Mouse (Mus musculus): ENCODE data around the gene Fam83c.
"Not testable (repeated sequence)": the region's sequence is repeated elsewhere in the genome, so short reads cannot be mapped to it uniquely, and the experiment has no call there.

The Fam83c gene

DNA sequence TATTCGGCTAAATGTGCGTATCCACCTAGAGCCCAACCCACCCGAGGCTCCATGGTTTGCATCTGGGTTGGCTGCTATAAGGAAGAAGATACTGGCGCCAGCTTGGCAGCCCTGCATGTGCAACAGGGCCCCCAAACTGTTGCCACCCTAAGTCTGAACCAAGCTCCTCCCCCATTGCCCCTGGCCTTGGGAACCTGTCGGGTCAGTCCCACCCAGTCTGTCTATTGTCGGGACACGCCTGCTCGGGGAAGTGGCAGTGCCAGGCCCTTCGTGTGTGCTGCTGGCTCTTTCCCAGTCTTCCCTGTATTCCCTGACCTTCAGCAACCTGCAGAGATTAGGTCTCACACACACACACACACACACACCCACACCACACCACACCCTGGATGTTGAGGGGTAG, at the start of gene Fam83c:
TSS of gene Fam83c (minus strand) at position 123 of the 400 bp plus-strand sequence.
- DNase-seq = no peak

DNA sequence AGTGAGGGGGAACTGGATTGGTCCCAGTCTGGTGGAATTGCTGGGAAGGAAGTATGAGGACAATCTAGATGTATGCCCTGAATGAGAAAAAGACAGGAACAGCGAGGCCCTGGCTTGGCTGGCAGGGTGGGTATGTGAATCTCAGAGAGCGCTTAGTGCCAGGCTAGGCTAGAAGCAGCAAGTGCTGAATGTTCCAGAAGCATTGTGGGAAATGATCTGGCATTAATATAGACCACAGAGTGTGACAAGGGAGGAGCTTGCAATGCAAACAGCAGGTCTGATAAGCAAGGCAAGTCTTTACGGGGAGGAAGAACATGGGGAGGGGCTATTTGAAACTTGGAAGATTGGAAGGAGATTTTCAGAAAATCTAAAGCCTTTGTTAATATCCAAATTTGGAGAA, 47.4 kb upstream of the Fam83c start:
- DNase-seq = no peak

DNA sequence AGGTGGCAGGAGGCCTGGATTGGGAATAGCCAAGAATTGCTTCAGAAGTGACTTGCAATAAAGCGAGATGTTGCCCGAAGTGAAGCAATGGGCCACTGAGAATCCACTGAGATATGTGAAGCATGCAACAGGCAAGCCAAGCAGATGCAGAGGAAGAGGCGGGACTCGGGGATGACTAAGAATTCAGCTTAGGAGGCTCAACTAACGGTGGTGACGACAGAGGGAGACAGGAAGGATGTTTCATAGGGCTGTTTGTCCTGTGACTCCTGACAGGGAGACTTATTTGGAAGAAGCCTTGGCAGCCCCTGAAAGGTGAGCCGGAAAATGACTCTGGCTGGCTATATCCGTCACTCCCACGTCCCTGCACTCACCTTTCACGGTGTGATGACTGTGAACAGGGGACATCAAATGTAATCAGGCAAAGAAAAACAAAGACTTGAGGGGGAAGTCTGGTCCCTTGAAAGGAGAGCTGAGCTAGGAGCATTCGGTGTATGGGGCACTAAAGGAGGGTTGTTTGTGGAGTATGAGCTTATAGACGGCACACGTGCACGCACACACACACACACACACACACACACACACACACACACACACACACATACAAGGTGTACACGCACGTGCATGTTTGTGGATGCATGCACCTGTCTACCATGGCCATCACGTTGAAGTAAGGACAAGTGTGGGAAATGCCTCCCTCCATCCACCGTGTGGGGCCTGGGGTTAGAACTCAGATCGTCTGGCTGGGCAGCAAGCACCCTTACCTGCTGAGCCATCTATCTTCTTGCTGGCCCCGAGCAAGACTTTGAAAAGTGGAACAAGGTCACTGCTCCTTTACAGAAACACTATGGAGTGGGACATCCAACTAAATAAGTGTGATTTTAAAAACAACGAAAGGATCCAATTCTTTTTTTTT, 44.6 kb upstream of the Fam83c start:
- peak; percentile 34 to 57 for DNase-seq

DNA sequence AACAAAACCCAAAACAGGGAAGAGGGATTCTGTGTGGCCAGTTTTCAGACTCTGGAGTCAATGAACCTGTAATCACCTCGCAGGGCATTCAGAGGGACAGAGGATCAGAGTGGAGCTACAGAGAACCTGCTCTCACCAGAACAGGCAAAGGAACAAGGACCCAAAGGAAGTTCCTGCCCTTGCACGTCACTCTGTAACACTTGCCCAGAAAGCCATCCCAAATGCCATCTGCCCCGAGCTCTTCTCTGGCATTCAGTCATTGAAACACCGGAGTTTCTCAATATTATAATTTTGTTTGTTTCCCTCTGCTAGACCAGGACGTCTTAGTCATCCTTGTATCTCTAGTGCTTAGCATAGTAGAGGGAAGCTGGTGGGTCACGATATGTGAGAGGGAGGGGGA, 39.0 kb upstream of the Fam83c start:
- no peak for DNase-seq

DNA sequence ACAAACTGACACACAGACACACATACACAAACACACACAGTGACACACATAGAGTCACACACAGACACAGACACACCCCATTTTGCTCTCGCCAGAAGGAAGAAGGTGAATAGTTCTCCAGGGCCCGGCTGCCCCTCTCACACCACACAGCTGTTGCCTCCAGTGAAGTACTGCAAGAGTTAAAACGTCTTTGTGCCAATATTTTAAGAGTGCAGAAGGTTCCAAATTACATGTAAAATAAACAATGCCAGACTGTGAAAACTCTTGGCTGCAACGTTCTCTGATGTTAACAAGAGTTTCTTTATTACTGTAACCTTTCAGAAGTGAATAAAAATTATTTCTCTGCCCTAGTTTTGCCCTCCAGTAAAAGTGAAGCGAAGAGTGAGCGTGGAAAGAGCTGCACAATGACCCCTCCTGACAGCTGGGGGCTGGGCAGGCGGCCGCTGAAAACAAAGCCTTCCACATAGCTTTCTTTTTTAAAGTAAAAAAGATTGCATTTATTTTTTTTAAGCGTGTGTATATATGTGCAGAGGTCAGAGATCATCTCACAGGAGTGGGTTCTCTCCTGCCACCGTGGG, 38.4 kb upstream of the Fam83c start:
- no peak for DNase-seq

DNA sequence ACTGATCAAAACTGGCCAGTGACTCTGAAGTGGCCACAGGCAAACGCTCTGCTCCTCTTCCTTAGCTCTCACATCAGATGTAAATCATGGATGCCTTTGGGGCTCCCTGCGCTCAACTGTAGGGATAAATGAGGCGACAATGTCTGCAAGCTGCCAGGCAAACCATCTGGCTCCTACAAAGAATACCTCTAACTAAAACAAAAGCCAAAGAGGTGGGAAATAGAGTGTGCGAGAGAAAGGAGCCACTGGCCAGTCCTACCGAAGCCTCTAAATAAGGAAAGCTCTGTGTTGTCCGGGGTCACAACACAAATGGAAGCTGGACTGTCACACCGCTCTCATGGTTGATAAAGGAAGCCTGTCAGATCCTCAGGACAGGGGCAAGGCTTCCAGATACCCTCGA, 37.8 kb upstream of the Fam83c start:
- DNase-seq = no peak

DNA sequence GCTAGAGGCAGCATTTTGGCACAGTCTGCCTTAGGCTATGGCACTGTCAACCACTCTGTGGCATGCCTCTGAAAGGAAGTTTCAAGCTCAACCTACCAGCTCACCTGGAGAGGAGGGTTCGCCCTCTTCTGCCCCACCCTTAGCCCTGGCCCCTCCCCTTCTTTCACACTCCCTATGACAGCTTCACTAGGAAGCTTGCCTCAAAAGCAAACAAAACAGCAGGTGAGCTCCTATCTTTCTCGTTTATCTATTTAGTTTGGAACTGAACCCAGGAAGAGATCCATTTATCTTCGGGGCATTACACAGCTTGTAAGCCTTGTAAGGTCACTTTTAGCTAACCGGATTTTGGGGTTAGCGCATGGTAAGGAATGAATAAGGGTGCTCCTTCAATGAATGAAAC, 35.1 kb upstream of the Fam83c start:
- no peak for DNase-seq

DNA sequence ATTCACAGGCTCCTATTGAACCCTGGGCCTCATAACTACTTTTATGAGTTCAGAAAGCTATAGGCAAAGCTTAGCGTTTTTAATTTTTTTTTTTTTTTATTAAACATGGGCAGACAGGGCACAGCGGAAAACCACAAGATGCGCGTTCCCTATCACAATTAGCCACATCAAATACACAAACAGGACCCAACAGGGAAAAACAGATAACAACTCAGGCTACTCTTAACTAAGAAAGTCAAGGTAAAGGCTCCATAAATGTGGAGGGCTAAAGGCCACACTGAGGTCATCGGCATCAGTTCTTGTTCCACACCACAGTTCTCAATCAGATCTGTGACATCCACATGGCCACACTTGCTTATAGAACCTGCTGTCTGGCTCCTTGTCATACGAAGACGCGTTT, 33.7 kb upstream of the Fam83c start:
- DNase-seq = no peak

DNA sequence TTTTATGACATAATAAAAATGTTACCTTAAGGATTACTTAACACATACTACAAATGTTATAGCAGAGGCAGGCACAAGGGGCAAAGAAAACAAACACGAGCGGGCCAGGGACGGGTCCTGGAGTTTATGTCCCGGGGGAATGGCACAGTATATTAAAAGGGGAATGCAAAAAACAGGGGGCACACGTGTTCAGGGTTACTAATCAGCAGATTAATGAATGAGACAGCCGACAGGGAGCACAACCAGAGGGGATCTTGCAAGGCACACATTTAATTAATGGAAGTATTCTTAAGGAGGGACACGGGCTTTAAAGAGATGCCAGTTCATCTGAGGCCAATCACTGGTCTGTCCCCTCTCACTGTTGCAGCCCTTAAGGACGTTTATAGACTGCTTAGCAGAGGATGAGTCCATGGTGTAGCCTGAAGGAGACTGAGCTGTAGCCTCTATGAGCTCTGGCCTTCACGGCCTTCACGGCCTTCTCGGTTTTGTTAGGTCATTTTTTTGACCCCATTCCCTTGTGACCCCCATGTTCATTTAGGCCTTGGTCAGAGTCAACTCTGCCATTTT, 28.7 kb upstream of the Fam83c start:
- no peak for DNase-seq

DNA sequence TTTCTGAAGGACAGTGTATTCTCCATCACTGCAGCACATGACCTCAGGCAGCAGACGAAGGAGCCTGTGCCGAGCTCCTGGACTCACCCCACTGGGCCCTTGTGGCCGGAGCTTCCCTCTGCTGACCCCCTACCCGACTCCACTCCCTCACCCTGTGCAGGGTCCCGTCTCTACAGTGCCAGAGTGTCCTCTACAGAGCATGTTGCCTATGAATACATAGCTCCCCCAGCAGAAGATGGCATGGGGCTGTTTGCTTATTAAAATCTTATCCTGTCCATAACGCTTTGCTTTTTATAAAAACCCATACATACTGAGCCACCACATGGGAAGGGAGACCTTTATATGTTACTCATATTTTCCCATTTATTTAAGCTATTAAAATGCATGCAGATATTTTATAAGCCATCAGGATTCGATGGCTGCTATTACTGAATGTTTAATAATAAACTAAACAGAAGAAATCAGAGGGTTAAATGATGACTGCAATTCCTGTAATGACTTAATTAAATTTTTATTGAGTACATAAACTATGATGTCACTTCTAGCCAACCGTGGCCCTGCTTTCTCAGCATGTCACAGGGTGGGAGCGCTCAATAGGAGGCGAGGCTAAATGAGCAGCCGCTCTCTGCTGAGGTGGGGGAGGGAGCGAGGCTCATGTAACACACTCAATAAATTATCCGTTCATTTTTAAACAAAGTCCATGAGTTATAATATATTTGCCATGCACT, 28.1 kb upstream of the Fam83c start:
- DNase-seq = peak; percentile 28 to 29

DNA sequence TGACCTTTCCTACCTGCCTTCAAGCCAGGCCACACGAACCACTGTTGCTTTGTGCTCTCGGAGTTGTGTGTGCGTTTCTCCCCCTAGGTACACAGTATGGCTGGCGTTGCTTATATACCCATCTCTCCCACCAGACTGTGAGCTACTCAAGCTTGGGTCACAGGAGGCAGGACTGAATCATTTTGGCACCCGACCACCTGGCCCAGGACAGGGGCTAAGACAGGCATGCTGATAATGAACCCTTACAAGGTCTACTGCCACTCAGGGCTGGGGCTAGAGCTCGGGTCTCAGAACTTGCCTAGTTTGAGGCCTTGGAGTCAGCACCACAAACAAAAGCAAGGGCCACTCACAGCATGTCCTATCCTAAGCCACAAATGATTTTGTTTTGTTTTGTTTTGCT, 26.9 kb upstream of the Fam83c start:
- DNase-seq = no peak

DNA sequence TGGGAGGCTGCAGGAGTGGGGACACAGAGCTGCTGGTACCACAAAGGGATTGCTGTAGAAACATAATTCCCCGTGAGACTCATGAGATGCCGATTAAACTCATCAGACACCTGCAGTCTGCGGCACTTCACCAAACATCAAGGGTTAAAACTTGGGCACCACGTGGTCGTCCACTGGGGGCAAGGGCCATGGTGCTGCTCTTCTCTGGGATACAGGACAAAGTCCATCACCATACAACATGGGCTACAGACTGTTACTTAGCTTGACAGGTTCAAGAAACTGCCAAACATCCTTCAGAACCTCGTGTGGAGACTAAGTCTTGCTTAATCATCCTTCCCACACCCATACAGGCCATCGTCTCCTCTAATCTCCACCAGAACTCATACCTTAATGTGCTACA, 25.4 kb upstream of the Fam83c start:
- peak; percentile 62 to 70 for DNase-seq

DNA sequence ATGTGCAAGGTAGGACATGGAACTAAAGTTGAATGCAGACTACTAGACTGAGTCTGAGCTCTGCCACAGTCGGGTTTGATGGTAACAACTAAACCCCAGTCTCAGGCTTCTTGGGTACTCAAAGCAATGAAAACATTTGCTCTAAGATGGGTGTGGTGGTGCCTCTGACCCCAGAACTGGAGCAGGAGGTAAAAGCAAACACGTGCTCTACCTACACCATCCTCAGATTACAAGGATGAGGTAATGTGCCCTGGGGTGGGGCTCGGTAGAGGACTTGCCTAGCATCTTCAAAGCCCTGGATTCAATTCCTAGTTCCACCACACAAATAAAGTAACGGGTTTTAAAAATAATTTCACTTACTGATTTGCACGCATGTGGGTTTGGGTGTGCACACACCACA, 17.9 kb upstream of the Fam83c start:
- no peak for DNase-seq

DNA sequence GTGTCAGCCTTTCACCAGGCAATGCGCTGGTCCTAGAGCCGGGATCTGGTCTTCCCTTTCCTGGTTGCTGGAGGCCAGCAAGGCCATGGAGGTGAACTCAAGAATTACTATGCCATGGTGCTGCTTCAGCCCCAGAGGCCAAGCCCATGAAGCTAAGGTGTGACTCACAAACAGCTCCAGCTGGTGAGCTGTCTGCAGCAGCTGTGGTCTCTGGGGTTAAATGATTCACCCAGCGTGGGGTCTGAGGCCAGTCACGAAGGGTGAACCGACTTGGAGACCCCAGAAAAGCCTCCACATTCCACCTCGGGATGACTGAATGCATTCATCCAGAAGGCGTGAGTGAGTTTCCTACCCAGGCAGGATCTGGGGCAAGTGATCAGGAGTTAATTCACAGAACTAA, 15.5 kb upstream of the Fam83c start:
- no peak for DNase-seq

DNA sequence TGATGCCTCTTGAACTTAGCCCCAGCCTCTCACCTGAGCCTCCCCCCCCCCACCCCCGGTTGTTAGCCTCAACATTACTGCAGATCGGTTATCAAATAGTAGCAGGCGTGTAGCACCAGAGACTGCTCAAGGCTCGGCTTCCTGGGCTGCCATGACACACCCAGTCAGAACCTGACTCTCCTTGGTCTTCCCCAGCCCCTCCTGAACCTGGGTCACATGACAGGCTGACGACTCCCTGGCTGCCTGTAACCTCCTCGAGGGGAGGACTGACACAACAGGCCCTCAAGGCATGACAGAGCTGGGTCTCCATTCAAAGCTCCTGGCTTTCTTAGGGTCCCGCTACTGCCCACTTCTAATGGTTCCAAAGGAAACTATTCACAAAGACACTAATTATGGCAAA, 14.8 kb upstream of the Fam83c start:
- no peak for DNase-seq

DNA sequence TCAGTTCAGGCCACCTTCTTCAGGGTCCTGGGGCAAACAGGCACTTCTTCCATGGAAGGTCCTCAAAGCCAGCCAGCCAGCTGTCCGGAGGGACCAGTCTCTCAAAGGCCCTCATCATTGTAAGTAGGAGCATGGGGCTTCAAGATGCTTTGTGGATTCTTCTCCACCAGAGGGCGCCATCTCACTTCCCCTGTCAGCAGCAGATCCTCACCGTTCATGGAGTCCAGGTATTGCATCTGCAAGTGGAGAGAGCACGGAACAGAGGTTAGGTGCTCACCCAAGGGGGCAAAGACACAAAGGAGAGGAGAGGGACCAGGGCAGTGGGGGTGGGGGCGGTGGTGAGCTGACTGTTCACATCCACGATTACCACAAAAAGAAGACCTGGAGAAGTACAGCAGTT, 13.6 kb upstream of the Fam83c start:
- peak; percentile 77 to 87 for DNase-seq

DNA sequence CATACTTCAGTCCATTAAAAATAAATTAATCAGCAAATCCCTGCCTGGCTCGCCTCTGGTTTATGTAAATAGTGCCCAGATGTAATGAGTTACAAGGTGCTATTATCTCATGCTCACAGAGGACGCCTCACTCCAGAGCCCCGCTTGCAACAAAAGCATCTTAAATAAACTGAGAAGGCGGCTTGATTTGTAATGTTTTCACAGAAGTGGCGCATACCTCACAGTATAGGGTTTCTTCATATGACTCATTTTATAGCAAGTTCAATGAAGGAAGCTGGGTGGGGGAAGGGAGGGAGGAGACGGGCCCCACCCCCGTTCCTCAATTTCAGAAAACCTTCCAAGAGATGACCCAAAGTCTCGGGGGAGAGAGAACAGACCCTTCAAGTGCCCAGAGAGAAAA, 12.3 kb upstream of the Fam83c start:
- no peak for DNase-seq

DNA sequence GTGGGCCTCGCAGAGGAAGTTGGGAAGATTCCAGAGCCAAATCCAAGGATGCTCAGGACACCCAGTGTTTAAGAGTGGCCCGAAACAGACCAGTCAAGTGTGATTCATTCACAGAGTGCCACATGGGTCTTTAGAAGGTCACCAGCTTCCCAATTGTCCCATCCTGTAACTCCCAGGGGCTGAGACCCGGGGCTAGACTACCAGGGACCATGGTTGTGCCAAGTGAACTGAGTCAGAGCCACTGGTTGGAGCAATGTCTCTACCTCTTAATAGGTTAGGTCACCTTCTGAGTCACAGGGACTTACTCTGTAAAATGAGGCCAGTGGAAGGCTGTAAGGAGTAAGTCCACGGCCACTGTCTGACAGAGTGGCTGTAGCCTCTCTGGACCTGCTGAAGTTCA, 4.3 kb upstream of the Fam83c start:
- no peak for DNase-seq

DNA sequence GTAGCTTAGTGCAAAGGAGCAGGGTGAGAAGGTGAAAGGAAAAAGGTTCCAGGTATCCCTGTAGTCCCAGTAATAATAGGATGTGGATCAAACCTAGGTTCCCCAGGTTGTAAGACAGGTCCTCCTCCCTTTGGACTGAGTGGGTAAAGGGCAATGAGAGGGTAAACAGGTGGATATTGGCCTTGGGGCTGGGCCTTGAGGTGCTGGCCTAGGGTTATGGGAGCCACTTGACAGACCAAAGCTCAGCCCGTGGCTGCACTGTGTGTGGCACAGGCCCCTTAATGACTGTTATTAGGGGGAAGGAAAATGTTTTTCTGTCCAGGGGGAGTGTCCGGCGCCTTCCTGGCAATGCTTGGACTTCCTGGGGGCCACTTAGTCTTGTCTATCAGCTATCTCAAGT, 3.3 kb upstream of the Fam83c start:
- no peak for DNase-seq

DNA sequence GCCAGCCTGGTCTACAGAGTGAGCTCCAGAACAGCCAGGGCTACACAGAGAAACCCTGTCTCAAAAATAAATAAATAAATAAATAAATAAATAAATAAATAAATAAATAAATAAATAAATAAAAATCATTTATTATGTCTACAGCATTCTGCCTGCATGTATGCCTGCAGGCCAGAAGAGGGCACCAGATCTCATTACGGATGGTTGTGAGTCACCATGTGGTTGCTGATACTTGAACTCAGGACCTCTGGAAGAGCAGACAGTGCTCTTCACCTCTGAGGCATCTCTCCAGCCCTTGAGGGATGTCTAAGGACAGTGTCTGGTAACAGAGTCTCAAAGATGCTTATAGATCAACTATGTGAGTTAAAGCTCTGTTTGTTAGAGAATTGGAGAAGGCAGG, 2.6 kb downstream of the Fam83c start:
- DNase-seq = not testable (repeated sequence)

DNA sequence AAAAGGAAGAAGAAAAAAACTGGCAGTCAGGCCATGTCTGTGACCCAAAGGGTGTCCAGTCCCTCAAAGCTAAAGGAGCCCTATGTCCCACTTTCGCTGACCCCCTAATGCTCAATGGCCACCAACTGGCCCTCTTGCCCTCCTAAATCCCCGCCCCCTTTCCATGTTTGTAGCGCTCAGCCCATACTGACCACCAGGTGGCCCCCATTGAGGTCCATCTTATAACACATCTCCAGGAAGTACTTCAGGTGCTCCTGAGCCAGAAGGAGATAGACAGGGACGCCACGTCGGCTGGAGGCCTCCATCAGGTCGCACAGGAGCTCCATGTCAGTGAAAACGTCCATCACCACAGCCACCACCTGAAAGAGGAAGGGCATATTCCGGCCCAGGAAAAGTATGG, 3.4 kb downstream of the Fam83c start:
- peak; percentile 19 to 41 for DNase-seq

DNA sequence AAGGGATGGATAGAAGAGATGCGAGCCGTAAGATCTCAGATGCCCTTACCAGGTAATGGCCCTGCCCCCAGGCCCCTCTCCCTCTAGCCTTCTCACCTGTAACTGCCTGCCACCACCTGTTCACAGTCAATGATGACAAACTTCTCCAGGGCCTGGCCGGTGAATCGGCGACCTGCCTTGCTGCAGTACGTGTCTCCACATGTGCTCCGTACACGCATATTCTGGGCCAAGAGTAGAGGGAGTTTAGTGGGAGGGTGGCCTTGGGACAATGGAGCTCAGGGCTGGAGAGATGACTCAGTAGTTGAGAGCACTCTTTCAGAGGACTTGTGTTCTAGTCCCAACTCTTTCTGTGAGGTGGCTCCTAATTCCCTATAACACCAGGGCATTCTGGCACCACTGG, 3.8 kb downstream of the Fam83c start:
- no peak for DNase-seq

DNA sequence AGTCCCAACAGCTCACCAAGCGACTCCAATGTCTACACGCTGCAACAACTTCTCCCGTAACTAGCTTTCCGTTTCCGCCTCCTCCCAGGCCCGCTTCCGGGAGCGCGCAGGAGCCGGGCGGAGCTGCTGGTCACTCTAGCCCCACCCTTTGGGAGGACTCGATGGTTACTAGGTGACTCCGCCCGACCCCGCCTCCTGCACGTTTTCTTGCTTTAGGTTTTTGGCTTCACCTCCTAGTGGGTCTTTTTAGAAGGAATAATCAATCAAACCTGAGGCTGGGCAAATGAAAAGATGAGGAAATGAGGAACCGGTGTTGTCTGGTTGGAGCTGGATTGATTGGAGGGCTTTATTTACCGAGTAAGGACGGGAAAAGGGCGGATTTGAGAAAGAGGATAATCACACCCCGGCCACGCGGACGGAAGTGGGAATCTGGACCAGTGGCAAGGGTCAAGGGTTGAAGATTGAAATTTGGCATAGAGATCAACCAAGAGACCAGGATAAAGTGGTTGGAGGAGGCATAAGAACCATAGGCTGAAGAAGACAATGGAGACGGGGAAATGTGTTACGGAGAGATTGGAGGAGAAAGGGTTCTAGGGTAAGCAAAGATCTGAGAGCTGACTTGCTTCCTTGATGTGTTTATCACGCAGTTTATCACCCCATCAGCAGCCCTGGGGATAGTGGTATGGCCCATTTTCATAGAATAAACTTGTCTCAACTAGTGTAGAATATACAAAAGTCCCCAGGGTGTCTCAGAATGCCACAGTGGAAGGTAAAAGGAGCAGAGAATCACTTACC, 7.8 kb downstream of the Fam83c start, which contains the start of gene Eif6:
TSS of gene Eif6 (minus strand) at position 296 of the 795 bp plus-strand sequence.
- DNase-seq = peak; percentile 93 to 94

All from kidney, postnatal 36 days (tissue).